Mouse (Mus musculus) G1E (cell line): Measurements from ENCODE around the gene Zfp358. TPM values are rescaled to one million over a fixed set of nuclear protein-coding genes. Genes with fewer than 3 reads are reported as not detected.

Source experiments
- ATAC-seq: 2 replicates; pipeline ENCODE4 v1.8.0; 2016; ENCODE audit warnings: mild to moderate bottlenecking; ENCODE audit not compliant: insufficient number of reproducible peaks, poor library complexity, low FRiP score, severe bottlenecking; ENCODE audit errors: extremely low read depth
- DNase-seq: peaks from one replicate; pipeline ENCODE4 v3.0.0; 2012; ENCODE audit warnings: low spot score
- H3K27me3 ChIP-seq: 2 replicates; pipeline ENCODE4 v1.6.1; 2012; ENCODE audit warnings: mild to moderate bottlenecking, low read length, inconsistent platforms; ENCODE audit not compliant: insufficient read depth
- H3K36me3 ChIP-seq: replicated peaks from 2 replicates; pipeline ENCODE3; 2012; ENCODE audit warnings: mild to moderate bottlenecking, inconsistent platforms
- H3K4me1 ChIP-seq: 2 replicates; pipeline ENCODE4 v1.6.1; 2012; ENCODE audit warnings: low read depth, low read length, inconsistent platforms, mixed read lengths; ENCODE audit not compliant: insufficient read depth
- H3K4me3 ChIP-seq: 2 replicates; pipeline ENCODE4 v1.5.1; 2012; ENCODE audit warnings: low read depth, mild to moderate bottlenecking, inconsistent platforms, low read length, moderate library complexity, mixed read lengths
- H3K9me3 ChIP-seq: replicated peaks from 2 replicates; pipeline ENCODE4 v1.6.1; 2012; ENCODE audit warnings: inconsistent platforms
- CTCF ChIP-seq: IDR thresholded peaks from 2 replicates; pipeline ENCODE4 v1.5.1; 2012; ENCODE audit warnings: low read depth, low read length, inconsistent platforms, mixed read lengths
- GATA1 ChIP-seq: IDR thresholded peaks from 2 replicates; pipeline ENCODE4 v1.6.1; 2012; ENCODE audit warnings: borderline replicate concordance, low read length, inconsistent platforms, mixed read lengths
- GATA2 ChIP-seq: IDR thresholded peaks from 2 replicates; pipeline ENCODE4 v1.6.1; 2012; ENCODE audit warnings: low read depth, low read length, inconsistent platforms, borderline replicate concordance
- POLR2AphosphoS5 ChIP-seq: IDR thresholded peaks from 2 replicates; pipeline ENCODE4 v1.6.1; 2012; ENCODE audit warnings: low read depth, low read length, inconsistent platforms; ENCODE audit not compliant: insufficient replicate concordance
- TAL1 ChIP-seq: conservative IDR thresholded peaks from 2 replicates; pipeline ENCODE4 v1.6.1; 2012; ENCODE audit warnings: low read depth, low read length, inconsistent platforms, mixed read lengths
- polyA plus RNA-seq: library from polyadenylated mRNA; stranded (reverse); fragments of >175 nt; gene quantifications from 2 replicates; pipeline ENCODE4 v1.2.3, GENCODE M21; 2012
- total RNA-seq, 2 experiments: library from RNA; stranded (forward) in 1 of 2; stranded (reverse) in 1 of 2; fragments of 200-1000 nt in 1 of 2; fragments of >200 nt in 1 of 2; fragmentation: Nextera tagmentation in 1 of 2; gene quantifications; 2 replicates each; pipeline ENCODE4 v1.2.3; 2014 to 2017

Zfp358 gene
- total and polyA plus RNA-seq, 3 experiments: 7.4 to 26.6 (median 19.2) TPM

GRCm38 (mm10) chr8:3498583-3498982, 5.6 kb downstream of the Zfp358 start:
- no peaks in the 10 kb centered on the region for H3K27me3 ChIP-seq
- TF ChIP-seq GATA1 (no peak), POLR2AphosphoS5 (no peak), TAL1 (no peak), CTCF (no peak), GATA2 (no peak)
- DNase-seq: no peak
- H3K36me3 ChIP-seq: peaks cover 33% of the 10 kb centered on the region
- peaks cover 49% of the 10 kb centered on the region for H3K4me1 ChIP-seq
- H3K4me3 ChIP-seq: no peak overlapping the region
- ATAC-seq: no peak
- H3K9me3 ChIP-seq: peaks cover 9% of the 10 kb centered on the region

GRCm38 (mm10) chr8:3499751-3500150, 6.8 kb downstream of the Zfp358 start:
- Histone ChIP-seq H3K4me3 (peak overlapping the region; percentile 84), H3K36me3 (peaks cover 39% of the 10 kb centered on the region), H3K4me1 (peaks cover 39% of the 10 kb centered on the region), H3K27me3 (no peaks in the 10 kb centered on the region), H3K9me3 (peaks cover 9% of the 10 kb centered on the region)
- DNase-seq: no peak
- peak; percentile 17; the same call in 1 of the 2 replicates for ATAC-seq
- no peak for TF ChIP-seq GATA1
- TF ChIP-seq GATA2: no peak
- no peak for TF ChIP-seq POLR2AphosphoS5
- no peak for TF ChIP-seq CTCF

GRCm38 (mm10) chr8:3500235-3501090, 7.5 kb downstream of the Zfp358 start, which contains the start of gene Mcoln1:
Gene Mcoln1 (plus strand): TSS chr8:3500457.
- DNase-seq (peak; percentile 93), ATAC-seq (peak; percentile 75)

GRCm38 (mm10) chr8:3502217-3502616, 9.3 kb downstream of the Zfp358 start:
- H3K9me3 ChIP-seq: no peaks in the 10 kb centered on the region
- no peak overlapping the region for H3K4me3 ChIP-seq
- TF ChIP-seq GATA1: no peak
- TF ChIP-seq CTCF: no peak
- TF ChIP-seq GATA2: no peak
- no peak for TF ChIP-seq TAL1
- no peak for TF ChIP-seq POLR2AphosphoS5
- H3K4me1 ChIP-seq: peaks cover 29% of the 10 kb centered on the region
- H3K36me3 ChIP-seq: peaks cover 40% of the 10 kb centered on the region
- H3K27me3 ChIP-seq: no peaks in the 10 kb centered on the region
- DNase-seq (no peak), ATAC-seq (no peak)

More at GRCm38 (mm10) chr8:3500235-3501090, 7.5 kb downstream of the Zfp358 start, which contains the start of gene Mcoln1:
- peaks cover 39% of the 10 kb centered on the region for H3K36me3 ChIP-seq
- TF ChIP-seq POLR2AphosphoS5 (no peak), TAL1 (no peak), CTCF (no peak), GATA2 (no peak), GATA1 (no peak)
- H3K27me3 ChIP-seq: no peaks in the 10 kb centered on the region
- peak within 1 kb of the TSS; percentile 84 for H3K4me3 ChIP-seq
- H3K4me1 ChIP-seq: peaks cover 38% of the 10 kb centered on the region
- H3K9me3 ChIP-seq: peaks cover 9% of the 10 kb centered on the region

GRCm38 (mm10) chr8:3507979-3508754, 15.2 kb downstream of the Zfp358 start:
- TF ChIP-seq POLR2AphosphoS5 (no peak), TAL1 (no peak), GATA2 (no peak), GATA1 (no peak), CTCF (no peak)
- no peak for DNase-seq
- Histone ChIP-seq H3K9me3 (no peaks in the 10 kb centered on the region), H3K4me1 (no peaks in the 10 kb centered on the region), H3K36me3 (peaks cover 90% of the 10 kb centered on the region), H3K4me3 (no peak overlapping the region), H3K27me3 (no peaks in the 10 kb centered on the region)
- no peak for ATAC-seq

GRCm38 (mm10) chr8:3514681-3515247, 21.8 kb downstream of the Zfp358 start:
- peaks cover 31% of the 10 kb centered on the region for H3K4me1 ChIP-seq
- TF ChIP-seq CTCF (no peak), TAL1 (no peak), GATA2 (no peak), POLR2AphosphoS5 (no peak), GATA1 (no peak)
- DNase-seq (no peak), ATAC-seq (no peak)
- H3K4me3 ChIP-seq: peak overlapping the region; percentile 94
- H3K36me3 ChIP-seq: peaks cover 63% of the 10 kb centered on the region
- no peaks in the 10 kb centered on the region for H3K27me3 ChIP-seq
- H3K9me3 ChIP-seq: no peaks in the 10 kb centered on the region
